Mouse (Mus musculus) spleen, postnatal 0 days (tissue): ENCODE measurements around the gene Bcl9. TPM values are rescaled to one million over a fixed set of nuclear protein-coding genes. Genes with fewer than 3 reads are reported as not detected.

Experiments
- polyA plus RNA-seq: library from polyadenylated mRNA; unstranded; fragments of >200 nt; fragmentation: Nextera tagmentation; extraction: Ambion mirVana; gene quantifications from 2 replicates; pipeline ENCODE4 v1.2.1, GENCODE M21; 2015

Bcl9 gene
- polyA plus RNA-seq = 12.1 and 13.3 TPM in 2 replicates

DNA sequence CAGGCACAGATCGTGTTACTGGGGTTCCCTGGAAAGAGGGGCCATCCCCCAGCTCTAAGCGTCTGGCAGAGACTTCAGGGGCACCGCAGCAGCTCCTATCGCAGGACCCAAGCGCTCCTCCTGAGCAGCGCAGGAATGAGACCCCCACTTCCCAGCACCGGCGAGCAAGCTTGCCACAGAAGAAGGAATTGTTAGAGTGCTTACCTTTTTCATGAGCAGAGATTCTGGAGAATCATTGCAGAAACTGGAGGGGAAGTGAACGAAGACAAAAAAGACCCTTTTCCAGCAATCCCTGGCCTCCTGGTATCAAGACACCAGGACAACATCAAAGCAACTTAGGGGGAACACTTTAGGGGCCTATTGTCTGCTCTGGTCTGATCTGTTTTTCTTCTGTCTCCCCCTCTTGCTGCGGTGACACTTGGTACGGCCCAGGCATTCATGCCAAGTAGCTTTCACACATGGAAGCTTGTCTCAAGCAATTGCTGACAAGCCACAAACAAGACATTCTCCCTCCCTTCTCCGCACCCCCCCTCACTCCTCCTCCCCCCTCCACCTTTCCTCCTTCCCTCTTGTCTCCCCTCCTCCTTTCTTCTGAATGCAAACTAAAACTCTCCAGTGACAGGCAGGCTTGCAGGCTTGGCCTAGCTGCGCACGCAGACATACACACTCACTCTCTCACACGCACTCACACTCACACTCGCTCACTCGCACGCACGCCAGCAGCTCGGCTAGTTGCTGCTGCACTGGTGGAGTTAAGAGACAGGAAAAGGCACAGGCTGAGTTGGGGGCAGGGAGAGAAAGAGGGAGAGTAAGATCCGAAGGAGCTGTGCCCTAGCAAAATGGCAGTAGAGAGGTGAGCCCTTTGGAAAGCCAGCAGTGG is at the start of gene Bcl9:
TSS of gene Bcl9 (minus strand) at position 365 of the 880 bp plus-strand sequence.

DNA sequence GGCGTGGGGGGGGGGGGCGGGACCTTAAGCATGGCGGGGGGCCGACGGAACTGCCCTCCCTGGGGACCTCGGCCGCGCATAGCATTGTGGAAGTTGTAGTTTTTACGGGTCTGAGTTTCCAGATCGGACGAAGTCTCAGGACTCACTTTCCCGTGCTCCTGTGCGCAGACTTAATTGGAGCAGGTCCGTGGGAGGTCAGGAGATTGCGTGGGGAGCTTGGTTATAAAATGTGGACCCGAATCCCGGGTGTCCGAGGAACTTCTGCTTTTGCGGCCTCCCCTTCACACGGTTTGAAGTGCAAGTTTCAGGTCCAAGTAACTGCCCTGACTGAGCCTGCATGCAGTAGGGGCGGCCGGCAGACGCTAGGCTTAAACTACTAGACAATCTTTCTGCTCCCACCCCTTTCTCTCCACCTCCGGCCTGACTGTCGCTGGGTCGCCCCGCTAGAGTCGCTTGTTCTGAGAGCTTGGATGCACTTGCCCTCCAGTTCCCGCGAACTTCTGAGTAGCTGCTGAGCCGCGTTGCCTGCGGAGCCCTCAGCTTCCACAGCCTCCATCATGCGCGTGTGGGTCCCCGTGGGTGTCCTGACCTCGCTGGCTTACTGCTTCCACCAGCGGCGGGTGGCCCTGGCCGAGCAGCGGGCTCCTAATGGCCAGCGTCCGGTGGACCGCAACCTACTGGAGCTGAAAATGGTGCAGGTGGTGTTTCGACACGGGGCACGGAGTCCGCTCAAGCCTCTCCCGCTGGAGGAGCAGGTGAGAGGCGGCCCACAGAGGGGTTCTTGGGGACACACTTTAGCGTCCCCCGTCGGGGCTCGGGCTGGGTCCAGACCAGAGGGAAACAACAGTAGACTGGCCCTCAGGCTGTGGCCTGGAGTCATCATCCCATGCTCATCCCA is 138.9 kb downstream of the Bcl9 start, which contains the start of gene Acp6:
TSS of gene Acp6 (plus strand) at position 167 of the 898 bp plus-strand sequence.

Other genes starting within 250 kb of the Bcl9 start
- 20.9 and 22.8 TPM in 2 replicates for gene Acp6, start 139.1 kb downstream of the Bcl9 start, polyA plus RNA-seq
- 0.05 TPM in 1 of 2 replicates, not detected in the other for gene Olfr1402, start 124.1 kb upstream of the Bcl9 start, polyA plus RNA-seq